Mouse (Mus musculus) ES-Bruce4 (cell line): ENCODE results near the gene Chrm1. TPM values are rescaled to one million over a fixed set of nuclear protein-coding genes. Genes with fewer than 3 reads are reported as not detected.

Experiments
- H3K27ac ChIP-seq: 2 replicates; pipeline ENCODE4 v1.5.1; 2012; ENCODE audit warnings: low read length, inconsistent platforms; ENCODE audit not compliant: insufficient read depth
- H3K27me3 ChIP-seq: 2 replicates; pipeline ENCODE4 v1.6.1; 2012; ENCODE audit warnings: mild to moderate bottlenecking, low read length, inconsistent platforms; ENCODE audit not compliant: control insufficient read depth, poor library complexity, insufficient read depth, severe bottlenecking
- H3K36me3 ChIP-seq: 2 replicates; pipeline ENCODE4 v1.6.1; 2012; ENCODE audit warnings: inconsistent platforms, mild to moderate bottlenecking, low read length, moderate library complexity; ENCODE audit not compliant: control insufficient read depth, poor library complexity, insufficient read depth, severe bottlenecking
- H3K4me1 ChIP-seq: one replicate; pipeline ENCODE4 v1.8.1; 2011; ENCODE audit warnings: low read length; ENCODE audit not compliant: control insufficient read depth, insufficient read depth
- H3K4me3 ChIP-seq: 2 replicates; pipeline ENCODE4 v1.5.1; 2011; ENCODE audit warnings: low read depth, mild to moderate bottlenecking, low read length
- H3K9ac ChIP-seq: 2 replicates; pipeline ENCODE4 v1.6.1; 2012; ENCODE audit warnings: low read depth, mild to moderate bottlenecking, inconsistent platforms; ENCODE audit not compliant: poor library complexity, severe bottlenecking
- H3K9me3 ChIP-seq: replicated peaks from 2 replicates; pipeline ENCODE4 v1.6.1; 2012; ENCODE audit warnings: mild to moderate bottlenecking, low read length, inconsistent platforms; ENCODE audit not compliant: control insufficient read depth, poor library complexity, insufficient read depth, severe bottlenecking
- CTCF ChIP-seq: IDR thresholded peaks from one replicate; pipeline ENCODE4 v1.8.1; 2011; ENCODE audit warnings: low read depth, low read length
- EP300 ChIP-seq: IDR thresholded peaks from 2 replicates; pipeline ENCODE4 v1.6.1; 2011; ENCODE audit warnings: low read depth, low read length; ENCODE audit not compliant: insufficient read depth
- POLR2A ChIP-seq: IDR thresholded peaks from one replicate; pipeline ENCODE4 v1.8.1; 2011; ENCODE audit warnings: low read length; ENCODE audit not compliant: insufficient read depth
- polyA plus RNA-seq: library from polyadenylated mRNA; stranded (reverse); fragments of >200 nt; gene quantifications from 2 replicates; pipeline ENCODE4 v1.2.4, GENCODE M21; 2011; ENCODE audit warnings: low read depth; ENCODE audit not compliant: missing spikeins, insufficient read depth, insufficient read length

Gene Chrm1
- polyA plus RNA-seq, 1 experiment: not detected

- no peak for TF ChIP-seq EP300
- TF ChIP-seq CTCF: no peak
- no peak for TF ChIP-seq POLR2A
- Histone ChIP-seq H3K9ac (peak overlapping the region; percentile 81), H3K27me3 (no peaks in the 10 kb centered on the region), H3K4me3 (peak overlapping the region; percentile 81), H3K9me3 (no peaks in the 10 kb centered on the region), H3K36me3 (peaks cover 49% of the 10 kb centered on the region), H3K27ac (peak overlapping the region; percentile 96), H3K4me1 (no peaks in the 10 kb centered on the region)
These were observed 48.6 kb downstream of the Chrm1 start for GRCm38 (mm10) chr19:8711949-8712869.

GRCm38 (mm10) chr19:8712870-8713305, 49.3 kb downstream of the Chrm1 start:
- no peaks in the 10 kb centered on the region for H3K9me3 ChIP-seq
- peak overlapping the region; percentile 81 for H3K9ac ChIP-seq
- peaks cover 43% of the 10 kb centered on the region for H3K36me3 ChIP-seq
- no peaks in the 10 kb centered on the region for H3K4me1 ChIP-seq
- H3K27me3 ChIP-seq: no peaks in the 10 kb centered on the region
- peak overlapping the region; percentile 96 for H3K27ac ChIP-seq
- H3K4me3 ChIP-seq: peak overlapping the region; percentile 94
- TF ChIP-seq POLR2A (peak; percentile 41), EP300 (peak; percentile 93), CTCF (no peak)

DNA sequence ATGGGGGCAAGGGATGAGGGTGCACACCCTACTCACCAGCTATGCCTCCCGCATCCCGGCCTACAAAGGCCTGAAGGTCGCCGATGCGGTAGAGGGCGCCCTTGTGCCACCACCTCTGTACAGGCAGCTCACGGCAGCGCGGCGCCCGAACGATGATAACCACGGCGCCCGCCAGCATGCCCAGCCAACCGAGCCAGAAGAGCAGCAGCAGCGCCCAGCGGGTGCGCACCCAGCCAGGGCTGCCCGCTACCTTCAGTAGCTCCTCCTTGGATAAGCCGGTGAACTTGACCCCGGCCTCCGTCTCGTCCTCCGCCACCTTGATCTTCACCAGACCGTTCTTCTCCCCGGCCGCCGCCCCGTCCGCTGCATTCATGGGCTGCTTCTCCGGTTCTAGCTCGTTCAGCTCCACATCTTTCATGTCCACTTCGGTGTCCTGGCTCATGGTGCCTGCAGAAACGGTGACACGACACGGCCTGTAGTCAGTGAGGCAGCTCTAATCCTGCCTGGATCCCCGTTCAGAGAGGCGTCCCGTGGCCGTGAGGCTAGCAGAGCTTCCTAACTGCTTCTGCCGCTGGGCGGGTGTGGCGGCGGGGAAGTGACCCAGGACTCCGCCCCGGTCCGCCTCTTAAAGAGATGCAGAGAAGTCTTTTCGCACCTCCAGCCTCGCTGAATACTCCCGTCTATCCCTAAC, 49.9 kb downstream of the Chrm1 start:
- peak; percentile 65 for TF ChIP-seq CTCF
- peak; percentile 93 for TF ChIP-seq POLR2A
- peak; percentile 63 for TF ChIP-seq EP300

DNA sequence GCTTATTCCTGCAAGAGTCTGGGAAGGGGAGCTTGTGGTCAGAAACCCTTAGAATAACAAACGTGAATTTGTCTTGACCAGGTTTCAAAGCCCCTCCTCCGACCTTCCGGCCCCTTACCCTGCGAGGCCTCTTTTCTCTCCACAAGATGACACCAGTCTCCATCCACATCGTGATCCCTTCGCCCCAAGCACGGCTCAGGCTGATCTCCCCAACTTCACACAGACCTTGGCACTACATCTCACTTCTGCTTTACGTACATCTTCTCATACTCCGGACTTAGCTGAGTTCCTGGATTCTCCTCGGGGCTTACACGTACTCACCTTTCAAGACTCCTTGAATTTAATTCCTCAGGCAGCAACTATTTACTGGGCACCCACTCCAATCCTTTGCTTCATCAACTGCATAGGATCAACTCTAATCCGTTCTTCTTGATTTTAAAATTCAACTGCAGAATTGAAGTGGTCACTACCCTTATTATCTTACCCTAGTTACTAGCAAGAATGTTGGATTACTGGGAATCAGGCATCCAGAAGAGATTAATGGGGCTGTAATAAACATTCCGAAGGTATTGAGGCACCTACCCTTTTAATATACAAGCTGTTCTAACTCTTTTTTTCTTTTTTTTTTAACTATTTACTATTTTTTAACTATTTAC, 50.5 kb downstream of the Chrm1 start:
- peak overlapping the region; percentile 94 for H3K27ac ChIP-seq
- no peaks in the 10 kb centered on the region for H3K9me3 ChIP-seq
- H3K27me3 ChIP-seq: no peaks in the 10 kb centered on the region
- H3K36me3 ChIP-seq: peaks cover 31% of the 10 kb centered on the region
- peak overlapping the region; percentile 94 for H3K4me3 ChIP-seq
- H3K4me1 ChIP-seq: no peaks in the 10 kb centered on the region
- TF ChIP-seq POLR2A (no peak), EP300 (no peak), CTCF (no peak)
- peak overlapping the region; percentile 81 for H3K9ac ChIP-seq

More for the DNA sequence above, 49.9 kb downstream of the Chrm1 start:
- Histone ChIP-seq H3K27me3 (no peaks in the 10 kb centered on the region), H3K27ac (peak overlapping the region; percentile 96), H3K36me3 (peaks cover 38% of the 10 kb centered on the region), H3K9me3 (no peaks in the 10 kb centered on the region), H3K4me3 (peak overlapping the region; percentile 94), H3K9ac (peak overlapping the region; percentile 81), H3K4me1 (no peaks in the 10 kb centered on the region)

DNA sequence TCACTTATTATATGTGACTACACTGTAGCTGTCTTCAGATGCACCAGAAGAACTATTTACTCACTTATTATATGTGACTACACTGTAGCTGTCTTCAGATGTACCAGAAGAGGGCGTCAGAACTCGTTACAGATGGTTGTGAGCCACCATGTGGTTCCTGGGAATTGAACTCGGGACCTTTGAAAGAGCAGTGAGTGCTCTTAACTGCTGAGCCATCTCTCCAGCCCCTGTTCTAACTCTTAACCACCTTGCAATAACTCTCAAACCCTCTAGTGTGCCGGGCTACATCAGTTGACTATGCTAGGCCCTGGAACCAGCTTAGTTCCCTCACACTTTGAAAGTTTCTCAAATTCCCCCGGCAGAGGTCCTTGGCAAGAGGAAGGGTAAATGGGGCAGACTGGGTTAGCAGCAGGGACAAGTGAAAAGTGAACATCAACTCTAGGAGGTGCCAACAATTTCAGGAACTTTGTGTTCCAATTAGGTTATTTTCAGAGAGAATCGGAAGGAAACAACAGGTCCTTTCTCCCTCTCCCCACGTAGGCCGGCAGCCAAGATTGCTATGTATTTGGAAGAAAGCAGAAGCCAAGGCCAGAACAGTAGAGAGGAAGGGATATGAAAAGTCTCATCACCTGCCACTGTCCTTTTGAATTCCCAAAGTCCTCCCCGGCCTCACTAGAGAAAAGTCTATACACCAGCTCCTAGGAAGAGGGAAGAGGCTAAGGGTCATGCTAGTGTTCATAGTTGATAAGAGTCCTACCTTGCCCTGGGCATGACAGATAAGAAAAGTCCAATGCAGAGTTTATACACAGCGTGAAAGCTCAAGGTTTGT, 51.3 kb downstream of the Chrm1 start:
- H3K9me3 ChIP-seq: no peaks in the 10 kb centered on the region
- H3K4me1 ChIP-seq: no peaks in the 10 kb centered on the region
- H3K9ac ChIP-seq: peak overlapping the region; percentile 33
- no peak for TF ChIP-seq CTCF
- no peak for TF ChIP-seq POLR2A
- no peak for TF ChIP-seq EP300
- H3K36me3 ChIP-seq: peaks cover 24% of the 10 kb centered on the region
- no peaks in the 10 kb centered on the region for H3K27me3 ChIP-seq
- H3K27ac ChIP-seq: peak overlapping the region; percentile 62
- H3K4me3 ChIP-seq: no peak overlapping the region
